Mouse (Mus musculus) midbrain, embryonic 14.5 days (tissue): Measurements from ENCODE around the gene Gm4498. TPM values are rescaled to one million over a fixed set of nuclear protein-coding genes. Genes with fewer than 3 reads are reported as not detected.
"Not testable (repeated sequence)": the region's sequence is repeated elsewhere in the genome, so short reads cannot be mapped to it uniquely, and the experiment has no call there.

Source experiments
- ATAC-seq: fragments of 200-750 bp; cut with Nextera tagmentation; 2 replicates; pipeline ENCODE4 v1.8.0; 2017; ENCODE audit warnings: moderate number of reproducible peaks, moderate library complexity; ENCODE audit not compliant: low FRiP score, low TSS enrichment
- DNase-seq: peaks from one replicate; pipeline ENCODE4 v3.0.0-alpha.2; 2015
- H3K27ac ChIP-seq: fragments of 300-500 bp; sonication (generic); replicated peaks from 2 replicates; pipeline ENCODE4 v1.5.1; 2014; ENCODE audit warnings: mild to moderate bottlenecking, low read depth, low read length, moderate library complexity
- H3K27me3 ChIP-seq: fragments of 300-500 bp; sonication (generic); 2 replicates; pipeline ENCODE4 v1.6.1; 2014; ENCODE audit warnings: low read length, control low read depth, mixed read lengths; ENCODE audit not compliant: control insufficient read depth, insufficient read depth
- H3K36me3 ChIP-seq: fragments of 300-500 bp; sonication (generic); 2 replicates; pipeline ENCODE4 v1.6.1; 2014; ENCODE audit warnings: low read length, control low read depth; ENCODE audit not compliant: control insufficient read depth, insufficient read depth
- H3K4me1 ChIP-seq: fragments of 300-500 bp; sonication (generic); 2 replicates; pipeline ENCODE4 v1.6.1; 2014; ENCODE audit warnings: mild to moderate bottlenecking, antibody characterized with exemption, low read length, control low read depth; ENCODE audit not compliant: control insufficient read depth, insufficient read depth
- H3K4me2 ChIP-seq: fragments of 300-500 bp; sonication (generic); 2 replicates; pipeline ENCODE4 v1.6.1; 2014; ENCODE audit warnings: mild to moderate bottlenecking, low read length, moderate library complexity
- H3K4me3 ChIP-seq: fragments of 300-500 bp; sonication (generic); replicated peaks from 2 replicates; pipeline ENCODE4 v1.5.1; 2014; ENCODE audit warnings: low read depth, low read length
- H3K9ac ChIP-seq: fragments of 300-500 bp; sonication (generic); replicated peaks from 2 replicates; pipeline ENCODE4 v1.6.1; 2014; ENCODE audit warnings: mild to moderate bottlenecking, low read length, moderate library complexity
- H3K9me3 ChIP-seq: fragments of 300-500 bp; sonication (generic); 2 replicates; pipeline ENCODE4 v1.6.1; 2016; ENCODE audit warnings: low read length, control low read depth, mixed read lengths; ENCODE audit not compliant: control insufficient read depth
- WGBS: fragments of 180-500 bp; shearing (Covaris S2); extraction: QIAGEN DNeasy Blood & Tissue Kit; methylation state at CpG from one replicate; pipeline ENCODE4 v1.1.7; 2014; 5-methylcytosine and 5-hydroxymethylcytosine counted together
- polyA plus RNA-seq: library from polyadenylated mRNA; unstranded; fragments of >200 nt; fragmentation: Nextera tagmentation; extraction: Ambion mirVana; gene quantifications from 2 replicates; pipeline ENCODE4 v1.2.1, GENCODE M21; 2014

Gm4498 gene
- not detected in 2 replicates for polyA plus RNA-seq

DNA sequence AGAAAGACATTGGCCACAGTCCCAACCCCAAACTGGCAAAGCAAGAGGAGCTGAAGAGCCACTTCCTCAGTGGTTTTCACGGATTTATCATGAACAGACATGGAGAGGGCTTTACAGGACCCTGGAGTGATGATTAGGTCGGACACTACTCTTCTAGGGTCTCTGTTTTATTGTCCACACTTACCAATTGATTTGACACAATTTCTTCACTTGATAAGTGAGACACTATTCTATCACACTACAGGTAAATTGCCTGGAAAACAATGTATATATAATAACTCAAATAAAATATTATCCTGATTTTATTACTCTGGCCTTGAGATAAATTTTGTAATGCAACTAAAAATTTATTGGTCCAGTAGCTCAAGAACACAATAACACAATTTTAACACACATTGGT, at the start of gene Gm4498:
Gene Gm4498, minus strand, starts transcription at position 101 of the 400 bp plus-strand sequence.
- not testable (repeated sequence) for H3K4me3 ChIP-seq, H3K4me2 ChIP-seq, H3K4me1 ChIP-seq, H3K36me3 ChIP-seq, H3K9me3 ChIP-seq, ATAC-seq, H3K27ac ChIP-seq, H3K9ac ChIP-seq, DNase-seq, H3K27me3 ChIP-seq
- WGBS = no CpG with 5 or more reads among the region's 2 CpGs

- H3K9me3 ChIP-seq, DNase-seq, H3K27ac ChIP-seq: not testable (repeated sequence)
Observed at GRCm38 (mm10) chr7:20262734-20263133, 29.1 kb upstream of the Gm4498 start, which contains the start of gene Gm5890. Gm5890 (minus strand) TSS chr7:20262834.

GRCm38 (mm10) chr7:20205507-20205906, 28.1 kb downstream of the Gm4498 start, which contains the start of gene Gm6164:
Gm6164 (minus strand) TSS chr7:20205607.
- H3K27ac ChIP-seq = not testable (repeated sequence)

More at GRCm38 (mm10) chr7:20262734-20263133, 29.1 kb upstream of the Gm4498 start, which contains the start of gene Gm5890:
- H3K36me3 ChIP-seq, ATAC-seq, H3K9ac ChIP-seq, H3K4me3 ChIP-seq, H3K4me2 ChIP-seq, H3K4me1 ChIP-seq, H3K27me3 ChIP-seq: not testable (repeated sequence)
- WGBS = no CpG with 5 or more reads among the region's 3 CpGs

GRCm38 (mm10) chr7:20193410-20193809, 40.2 kb downstream of the Gm4498 start, which contains the start of gene Vmn1r95:
Vmn1r95 (plus strand) TSS chr7:20193710.
- H3K9me3 ChIP-seq, H3K36me3 ChIP-seq, ATAC-seq, H3K4me1 ChIP-seq, H3K4me2 ChIP-seq, H3K4me3 ChIP-seq, DNase-seq, H3K27ac ChIP-seq, H3K27me3 ChIP-seq, H3K9ac ChIP-seq: not testable (repeated sequence)
- no CpG with 5 or more reads among the region's 3 CpGs for WGBS

More at GRCm38 (mm10) chr7:20205507-20205906, 28.1 kb downstream of the Gm4498 start, which contains the start of gene Gm6164:
- not testable (repeated sequence) for H3K9ac ChIP-seq, ATAC-seq, H3K36me3 ChIP-seq, H3K9me3 ChIP-seq, H3K4me3 ChIP-seq, H3K4me2 ChIP-seq, H3K4me1 ChIP-seq, H3K27me3 ChIP-seq, DNase-seq
- WGBS = no CpG with 5 or more reads among the region's 2 CpGs

Other genes starting within 250 kb of the Gm4498 start
- not detected in 2 replicates for gene Nlrp9b, start 242.4 kb downstream of the Gm4498 start, polyA plus RNA-seq
- gene Vmn1r91, start 134.1 kb downstream of the Gm4498 start, polyA plus RNA-seq = not detected in 2 replicates
- gene Gm16442, start 111.2 kb downstream of the Gm4498 start, polyA plus RNA-seq = not detected in 2 replicates
- not detected in 2 replicates for gene Vmn1r93, start 94.7 kb downstream of the Gm4498 start, polyA plus RNA-seq
- not detected in 2 replicates for gene Vmn1r94, start 65.5 kb downstream of the Gm4498 start, polyA plus RNA-seq
- not detected in 2 replicates for gene Vmn1r95, start 40.1 kb downstream of the Gm4498 start, polyA plus RNA-seq
- gene Gm6164, start 28.2 kb downstream of the Gm4498 start, polyA plus RNA-seq = not detected in 2 replicates
- gene Gm5890, start 29.0 kb upstream of the Gm4498 start, polyA plus RNA-seq = not detected in 2 replicates
- gene Gm4133, start 100.2 kb upstream of the Gm4498 start, polyA plus RNA-seq = not detected in 2 replicates
- not detected in 2 replicates for gene Gm5728, start 141.6 kb upstream of the Gm4498 start, polyA plus RNA-seq
- gene Vmn1r100, start 184.1 kb upstream of the Gm4498 start, polyA plus RNA-seq = not detected in 2 replicates
- gene Vmn1r101, start 208.8 kb upstream of the Gm4498 start, polyA plus RNA-seq = not detected in 2 replicates
- gene Gm10670, start 241.1 kb upstream of the Gm4498 start, polyA plus RNA-seq = not detected in 2 replicates